Mouse (Mus musculus) layer of hippocampus, adult 8-10 months (tissue): ENCODE measurements around the gene Ak2. TPM values are rescaled to one million over a fixed set of nuclear protein-coding genes. Genes with fewer than 3 reads are reported as not detected.

Experiments used
- DNase-seq, 2 experiments: peaks; one replicate each; pipeline ENCODE4 v3.0.0; 2022; ENCODE audit warnings: low spot score in 2 of 2
- total RNA-seq, 4 experiments: library from RNA; stranded (reverse); gene quantifications; 2 replicates each; pipeline ENCODE4 v1.2.4; 2022

The Ak2 gene
- total RNA-seq, 4 experiments from 2014 or later: 26.3 to 32.0 (median 27.8) TPM

- DNase-seq: no peak
These were observed 17.8 kb downstream of the Ak2 start for GRCm38 (mm10) chr4:129009521-129009920.

GRCm38 (mm10) chr4:129011604-129012121 is 19.9 kb downstream of the Ak2 start:
- no peak for DNase-seq

- DNase-seq: no peak
These were observed 21.6 kb downstream of the Ak2 start for GRCm38 (mm10) chr4:129013151-129013864.

DNA sequence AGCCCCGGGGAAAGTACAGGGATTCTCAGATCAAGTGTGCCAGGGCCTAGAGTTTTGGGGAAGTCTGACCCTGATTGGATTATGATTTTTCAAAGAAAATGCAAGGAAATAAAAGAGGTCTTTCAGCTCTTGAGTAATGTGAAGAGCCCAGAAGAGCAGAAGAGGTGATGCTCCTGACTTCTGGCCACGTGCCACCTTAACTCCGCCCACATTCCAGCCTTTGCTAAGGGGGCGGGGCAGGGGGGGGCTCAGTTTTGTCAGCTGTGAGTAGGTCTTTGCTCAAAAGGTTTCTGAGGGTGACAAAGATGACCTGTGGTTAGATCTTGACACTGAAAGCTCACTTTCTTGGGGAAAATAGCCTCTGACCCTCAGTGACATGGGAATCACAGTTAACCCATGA is 24.6 kb downstream of the Ak2 start:
- no peak for DNase-seq

DNA sequence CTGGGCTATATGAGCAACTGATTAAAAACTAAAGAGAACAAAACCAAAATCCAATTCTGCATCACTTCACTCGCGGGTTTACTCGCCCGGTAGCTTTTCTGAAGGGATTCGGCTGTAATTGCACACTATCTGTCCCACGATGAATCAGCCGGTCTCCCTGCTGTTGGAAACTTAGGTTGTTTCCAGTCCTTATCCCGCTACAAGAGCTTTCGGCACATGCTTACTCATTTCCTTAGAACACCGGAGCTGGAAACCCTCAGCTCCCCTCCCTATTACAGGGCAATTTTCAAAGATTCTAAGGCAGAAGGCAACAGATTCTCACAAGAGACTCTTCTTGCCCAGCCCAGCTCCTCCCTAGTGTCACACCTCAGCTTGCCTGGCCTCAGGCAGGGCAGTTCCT is 25.4 kb downstream of the Ak2 start:
- no peak for DNase-seq

- no peak for DNase-seq
These were observed 27.2 kb downstream of the Ak2 start for GRCm38 (mm10) chr4:129018788-129019435.

- DNase-seq: no peak
These were observed 28.0 kb downstream of the Ak2 start for GRCm38 (mm10) chr4:129019788-129020187.

DNA sequence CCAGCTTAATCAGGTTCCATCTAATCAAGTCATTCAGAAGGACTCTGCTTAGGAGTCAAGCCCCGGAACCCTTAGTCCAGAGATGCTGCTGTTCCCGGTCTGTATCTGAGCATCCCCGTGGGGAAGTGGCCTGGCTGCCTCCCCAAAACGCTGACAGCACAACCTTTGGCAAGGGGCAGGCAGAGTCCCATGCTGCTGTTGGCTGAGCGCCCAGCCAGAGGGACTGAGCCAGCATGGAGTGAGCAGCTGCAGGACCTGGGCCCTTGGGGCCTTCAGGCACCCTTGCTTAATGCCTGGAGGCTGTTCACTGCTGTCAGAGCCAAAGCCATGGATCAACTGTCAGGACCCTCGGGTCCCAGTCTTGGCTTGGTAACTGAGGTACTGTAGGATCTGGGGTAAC is 28.7 kb downstream of the Ak2 start:
- DNase-seq: peak; percentile 76 to 78

- no peak for DNase-seq
These were observed 29.7 kb downstream of the Ak2 start for GRCm38 (mm10) chr4:129021426-129021825.

DNA sequence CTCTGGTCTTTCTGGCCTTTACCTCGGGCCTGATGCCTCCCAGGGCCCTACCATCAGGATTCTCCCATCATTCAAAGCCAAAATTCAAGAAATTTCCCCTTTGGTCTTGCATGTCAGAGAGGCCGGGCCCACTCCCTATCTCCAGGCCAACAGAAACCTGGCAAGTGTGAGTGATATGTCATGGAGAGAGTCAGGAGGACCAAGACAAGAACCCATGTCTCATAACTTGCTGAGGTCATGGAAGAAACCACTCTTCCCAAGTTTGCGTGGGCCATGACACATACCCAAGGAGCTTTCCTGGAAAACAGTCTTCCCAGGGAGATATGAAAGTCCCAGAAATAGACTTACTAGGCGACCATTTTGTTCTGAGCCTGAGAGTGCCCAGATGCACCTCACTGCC is 30.1 kb downstream of the Ak2 start:
- no peak for DNase-seq

DNA sequence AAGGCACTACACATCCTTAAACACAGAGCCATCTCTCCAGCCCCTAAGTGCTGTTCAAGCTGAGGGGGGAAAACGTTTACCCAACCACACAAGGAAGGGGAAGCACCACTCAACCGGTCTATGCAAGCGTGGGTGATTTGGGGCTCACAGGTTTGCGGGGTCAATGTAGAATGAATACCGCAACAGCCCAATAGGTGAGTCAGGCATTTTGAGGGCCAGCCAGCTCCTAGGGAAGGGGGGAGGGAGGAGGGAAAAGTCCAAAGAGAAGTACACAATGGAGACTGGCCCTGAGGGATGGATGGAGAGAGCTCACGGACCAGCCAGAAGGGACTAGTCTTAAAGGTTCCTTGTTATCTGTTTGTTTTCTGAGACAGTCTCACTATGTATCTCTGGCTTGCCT is 32.1 kb downstream of the Ak2 start:
- DNase-seq: no peak

- DNase-seq: no peak
These were observed 33.0 kb downstream of the Ak2 start for GRCm38 (mm10) chr4:129024775-129025174.

- DNase-seq: no peak
These were observed 33.9 kb downstream of the Ak2 start for GRCm38 (mm10) chr4:129025707-129026106.

DNA sequence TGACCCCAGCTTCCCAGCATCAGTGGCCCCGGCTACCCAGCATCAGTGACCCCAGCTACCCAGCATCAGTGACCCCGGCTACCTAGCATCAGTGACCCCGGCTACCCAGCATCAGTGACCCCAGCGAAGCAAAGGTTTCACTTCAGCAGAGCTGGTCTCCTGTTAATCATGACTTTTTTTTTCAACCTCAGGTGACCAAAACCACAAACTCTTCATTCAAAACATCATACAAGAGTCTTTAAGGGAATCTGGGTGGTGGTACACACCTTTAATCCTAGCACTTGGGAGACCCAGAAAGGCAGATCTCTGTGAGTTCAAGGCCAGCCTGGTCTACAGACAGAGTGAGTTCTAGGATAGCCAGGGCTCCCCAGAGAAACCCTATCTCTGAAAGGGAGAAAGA is 39.0 kb downstream of the Ak2 start:
- no peak for DNase-seq

DNA sequence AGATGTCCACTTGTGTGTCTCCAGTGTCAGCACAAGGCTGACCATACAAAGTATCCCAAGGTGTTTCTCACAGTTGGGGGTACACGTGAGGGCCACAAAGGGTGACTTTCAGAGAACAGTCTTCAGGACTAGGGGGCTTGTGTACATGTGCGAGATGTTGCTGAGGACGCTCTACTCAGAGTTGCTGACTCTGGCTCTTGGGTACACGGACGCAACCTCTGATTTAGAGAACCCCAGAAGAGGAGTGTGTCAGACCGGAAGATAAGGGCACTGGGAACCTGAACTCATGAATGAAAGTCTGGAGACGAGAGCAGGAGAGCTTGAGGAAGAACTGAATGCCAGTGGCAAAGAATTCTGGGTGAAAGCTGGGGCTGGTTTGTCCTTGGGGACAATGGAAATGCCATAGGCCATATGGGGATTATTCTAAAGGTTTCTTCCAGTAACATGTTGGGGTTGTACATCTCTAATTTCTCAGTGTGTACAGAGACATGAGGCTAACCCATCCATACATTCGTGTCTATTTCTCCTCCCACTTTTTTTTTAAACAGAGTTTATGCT is 39.7 kb downstream of the Ak2 start:
- DNase-seq: no peak

DNA sequence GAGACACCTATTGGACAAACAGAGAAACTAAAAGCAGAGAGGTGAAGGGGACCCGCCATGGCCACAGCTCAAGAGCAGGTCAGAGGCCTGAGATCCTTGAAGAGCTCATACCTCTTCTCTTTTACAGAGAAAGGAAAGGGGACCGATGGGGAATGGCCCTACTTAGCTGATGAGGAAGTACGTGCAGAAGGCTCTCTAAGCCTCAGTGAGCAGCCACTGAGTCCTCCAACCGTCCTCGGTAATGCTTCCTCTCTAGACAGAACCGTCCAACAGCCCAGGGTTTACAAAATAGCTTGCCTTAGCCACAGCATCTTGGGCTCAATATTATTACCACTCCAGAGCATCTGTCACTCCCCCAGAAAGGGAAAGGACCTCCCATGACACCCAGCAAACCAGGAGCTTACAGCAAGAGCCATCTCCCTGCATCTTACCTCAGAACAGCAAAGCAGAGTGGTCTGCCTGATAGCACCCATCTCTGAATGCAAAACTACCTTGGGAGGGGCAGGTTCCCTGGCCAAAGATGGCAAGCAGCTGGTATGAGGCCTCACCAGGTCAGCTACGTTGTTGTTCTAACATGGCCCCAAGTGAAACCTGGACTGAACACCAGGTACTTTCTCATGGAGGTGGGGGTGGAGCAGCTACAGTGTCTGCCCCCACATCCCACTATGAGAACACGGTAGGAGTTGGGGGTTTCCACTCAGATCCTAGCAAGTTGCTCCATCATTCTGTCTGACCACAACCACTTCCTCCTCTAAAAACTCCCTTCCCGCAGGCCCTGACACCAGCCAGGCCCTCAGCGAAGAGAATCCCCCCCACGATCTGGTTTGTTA is 40.6 kb downstream of the Ak2 start:
- no peak for DNase-seq

- DNase-seq: no peak
These were observed 41.5 kb downstream of the Ak2 start for GRCm38 (mm10) chr4:129032963-129033951.

DNA sequence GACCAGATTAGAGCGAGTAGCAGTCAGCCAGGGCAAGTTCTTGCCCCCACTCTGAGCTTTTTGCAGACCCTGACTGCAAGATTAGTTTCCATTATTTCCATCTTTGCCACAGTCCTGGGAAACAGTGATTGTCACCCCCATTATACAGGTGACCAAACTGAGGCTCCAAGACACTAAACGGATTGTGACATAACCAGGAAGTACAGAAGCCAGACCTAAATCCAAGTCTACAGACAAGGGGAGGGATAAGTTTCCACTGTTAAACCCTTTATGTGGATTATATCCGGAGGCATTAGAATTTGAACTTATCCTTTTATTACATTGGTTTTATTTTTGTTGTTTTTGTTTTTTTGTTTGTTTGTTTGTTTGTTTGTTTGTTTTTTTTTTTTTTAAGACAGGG is 42.5 kb downstream of the Ak2 start:
- DNase-seq: no peak

DNA sequence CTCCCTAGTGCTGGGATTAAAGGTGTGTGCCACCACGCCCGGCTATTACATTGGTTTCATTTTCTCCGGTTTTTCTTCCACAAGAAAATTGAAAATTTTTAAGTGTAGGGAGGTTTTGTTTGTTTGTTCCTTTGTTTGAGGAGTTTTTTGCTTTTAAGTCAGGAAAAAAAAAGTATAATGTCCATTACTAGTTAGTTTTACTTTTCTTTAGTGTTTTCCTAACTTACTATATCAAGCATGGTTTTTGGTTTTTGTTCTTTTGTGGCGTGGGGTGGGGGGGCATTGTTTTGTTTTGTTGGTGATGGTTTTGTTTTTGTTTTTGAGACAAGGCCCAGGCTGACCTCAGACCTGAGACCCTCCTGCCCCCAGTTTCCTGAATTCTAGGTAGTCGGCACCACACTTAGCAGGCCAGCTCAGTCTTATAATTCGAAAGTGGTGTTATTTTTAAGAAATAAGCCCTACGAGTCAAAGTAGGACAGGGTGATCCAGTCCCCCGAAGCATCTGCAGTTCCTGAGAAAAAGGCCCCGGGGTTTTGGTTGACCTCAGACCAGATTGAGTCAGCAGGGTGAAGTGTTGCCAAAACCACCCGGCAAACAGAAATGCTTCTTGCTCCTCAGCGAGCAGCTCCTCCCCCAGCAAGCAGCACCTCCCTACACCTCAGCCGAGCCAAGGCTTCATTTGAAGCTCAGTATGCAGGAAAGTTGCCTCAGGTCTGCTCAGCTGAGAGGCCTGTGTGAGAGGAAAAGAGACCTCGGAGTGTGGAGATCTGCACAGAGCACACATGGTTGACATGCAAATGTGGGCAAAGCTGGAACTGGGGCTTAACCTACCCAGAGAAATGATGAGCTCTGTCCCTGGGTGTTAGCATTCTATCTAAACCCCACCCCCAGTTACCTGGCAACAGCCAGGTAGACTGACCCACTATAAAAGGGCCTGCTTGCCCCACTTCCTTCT is 43.2 kb downstream of the Ak2 start:
- DNase-seq: no peak
